Mouse (Mus musculus) erythroblast, embryonic 14.5 days (primary cell): ENCODE measurements around the gene Actl6b.

Source experiments
- GATA1 ChIP-seq: IDR thresholded peaks from 2 replicates; pipeline ENCODE4 v1.6.1; 2012; ENCODE audit warnings: low read length, inconsistent platforms, mixed read lengths
- TAL1 ChIP-seq: IDR thresholded peaks from 3 replicates; pipeline ENCODE4 v1.6.1; 2012; ENCODE audit warnings: low read length, inconsistent platforms, mixed read lengths

DNA sequence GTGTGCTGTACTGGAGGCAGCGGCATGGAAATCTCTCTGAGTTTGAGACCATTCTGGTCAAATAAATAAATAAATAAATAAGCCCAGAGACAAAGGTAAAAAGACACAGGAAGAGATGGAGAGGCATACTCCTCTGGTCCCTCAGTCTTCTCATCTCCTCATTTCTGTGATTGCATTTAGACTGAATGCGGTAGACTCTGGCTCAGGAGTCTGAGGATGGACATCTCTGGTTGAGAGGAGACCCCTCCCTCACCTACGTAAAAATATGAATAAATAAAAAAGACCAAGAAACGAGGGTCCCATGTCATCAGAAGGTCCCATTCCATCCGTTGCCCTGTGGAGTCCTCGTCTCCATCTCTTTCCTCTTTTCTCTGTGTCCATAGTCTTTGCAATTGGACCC lies 317 bp upstream of the Actl6b start:
- TF ChIP-seq GATA1 (no peak), TAL1 (no peak)
